Mouse (Mus musculus) cerebellum, postnatal 10 days (tissue): ENCODE measurements around the gene St6galnac5.
"Not testable (repeated sequence)": the region's sequence is repeated elsewhere in the genome, so short reads cannot be mapped to it uniquely, and the experiment has no call there.

Experiments used
- DNase-seq, 2 experiments: peaks; one replicate each; pipeline ENCODE4 v3.0.0; 2021; ENCODE audit warnings: mixed read lengths in 2 of 2

St6galnac5 gene

DNA sequence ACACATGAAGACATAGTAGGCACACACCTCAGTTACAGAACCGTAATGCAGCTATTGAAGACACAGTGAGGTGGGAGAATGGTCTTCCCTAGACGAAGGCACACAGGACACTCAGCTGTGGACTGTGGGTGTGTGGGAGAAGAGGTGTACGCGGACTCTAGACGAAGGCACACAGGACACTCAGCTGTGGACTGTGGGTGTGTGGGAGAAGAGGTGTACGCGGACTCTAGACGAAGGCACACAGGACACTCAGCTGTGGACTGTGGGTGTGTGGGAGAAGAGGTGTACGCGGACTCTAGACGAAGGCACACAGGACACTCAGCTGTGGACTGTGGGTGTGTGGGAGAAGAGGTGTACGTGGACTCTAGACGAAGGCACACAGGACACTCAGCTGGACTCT, 197.7 kb downstream of the St6galnac5 start:
- not testable (repeated sequence) for DNase-seq

DNA sequence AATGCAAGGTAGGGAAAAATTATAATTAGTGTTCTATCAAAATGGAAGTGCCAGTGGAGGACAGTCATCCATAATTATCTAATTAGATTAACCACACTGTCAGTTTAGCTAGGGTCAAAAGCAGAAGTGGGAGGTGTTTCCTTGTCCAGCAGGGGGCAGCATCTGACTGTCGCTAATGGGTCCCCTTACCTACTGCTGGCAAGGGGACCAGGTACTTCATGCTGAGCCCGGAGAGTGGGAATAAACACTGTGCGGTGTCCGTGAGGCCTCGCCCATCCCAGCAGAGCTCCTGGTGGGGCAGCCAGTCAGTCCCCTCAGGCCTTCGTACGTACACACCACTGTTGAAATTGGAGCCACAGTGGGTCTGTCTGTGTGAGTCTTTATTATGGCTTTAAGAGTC, 198.3 kb downstream of the St6galnac5 start:
- DNase-seq: peak; percentile 93 to 95

DNA sequence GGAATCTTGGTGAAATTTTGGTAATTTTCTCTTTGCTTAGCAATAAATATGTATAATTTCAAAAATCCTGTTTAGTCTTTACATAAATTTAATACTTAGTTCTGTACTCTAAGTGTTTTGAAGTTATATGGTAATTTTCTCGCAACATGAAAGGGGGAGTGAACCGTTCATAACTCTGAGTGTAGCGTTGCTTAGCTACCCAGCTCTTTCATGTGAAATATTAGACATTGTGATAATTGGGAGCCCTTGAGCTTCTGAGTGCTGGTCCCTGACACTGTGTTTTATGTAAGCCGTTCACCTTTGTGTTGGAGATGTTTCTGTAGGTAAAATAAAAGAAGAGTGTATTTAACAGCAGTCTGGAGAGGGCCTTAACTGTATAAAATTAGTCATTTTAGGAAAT, 202.2 kb downstream of the St6galnac5 start:
- no peak for DNase-seq

DNA sequence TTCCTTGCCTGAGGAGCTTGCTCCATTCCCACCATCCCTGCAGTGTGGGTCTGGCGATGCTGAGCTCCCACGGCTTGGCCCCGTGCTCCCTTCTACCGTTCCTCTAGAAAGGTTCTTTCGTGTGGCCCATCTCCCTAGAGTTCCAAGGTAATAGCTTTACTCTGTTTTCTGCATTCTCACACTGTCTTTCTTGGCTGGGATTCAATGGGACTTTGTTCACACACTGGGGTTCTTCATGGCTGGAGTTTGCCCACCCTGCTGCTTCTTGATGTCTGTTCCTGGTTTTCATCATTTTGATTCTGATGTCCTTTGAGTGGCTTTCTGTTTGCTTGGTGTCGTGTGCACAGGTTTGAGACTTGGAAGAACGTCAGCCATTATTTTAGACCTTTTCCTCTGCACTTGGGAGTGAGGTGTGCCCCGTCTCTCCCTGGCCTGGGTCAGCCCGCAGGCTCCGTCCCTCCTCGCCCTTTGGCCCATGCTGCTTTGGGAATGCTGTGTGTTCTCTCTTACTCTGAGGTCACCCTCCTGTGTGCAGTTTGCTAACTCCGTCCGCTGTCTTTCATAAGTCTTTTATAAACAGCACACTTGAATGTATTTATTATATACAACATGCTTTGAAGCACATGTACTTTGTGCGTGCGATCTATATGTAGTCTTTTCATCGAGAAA, 205.0 kb downstream of the St6galnac5 start:
- DNase-seq: no peak

DNA sequence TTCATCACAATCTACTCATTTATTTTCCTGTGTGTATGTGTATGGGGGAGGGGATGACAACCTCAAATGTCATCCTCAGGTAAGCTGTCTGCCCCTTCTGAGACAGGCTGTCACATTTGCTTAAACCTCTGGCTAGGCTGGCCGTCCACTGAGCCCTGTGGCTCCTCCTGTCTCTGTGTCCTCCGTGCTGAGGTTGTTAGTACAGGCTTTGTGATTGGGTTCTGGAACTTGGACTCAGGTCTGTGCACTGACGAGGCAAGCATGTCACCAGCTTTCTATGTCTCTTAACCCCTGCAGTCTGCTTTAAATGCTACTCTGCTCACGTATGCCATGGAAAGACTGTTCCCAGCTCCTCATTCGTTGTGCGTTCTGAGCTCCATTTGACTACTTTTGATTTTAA, 205.7 kb downstream of the St6galnac5 start:
- DNase-seq: no peak

DNA sequence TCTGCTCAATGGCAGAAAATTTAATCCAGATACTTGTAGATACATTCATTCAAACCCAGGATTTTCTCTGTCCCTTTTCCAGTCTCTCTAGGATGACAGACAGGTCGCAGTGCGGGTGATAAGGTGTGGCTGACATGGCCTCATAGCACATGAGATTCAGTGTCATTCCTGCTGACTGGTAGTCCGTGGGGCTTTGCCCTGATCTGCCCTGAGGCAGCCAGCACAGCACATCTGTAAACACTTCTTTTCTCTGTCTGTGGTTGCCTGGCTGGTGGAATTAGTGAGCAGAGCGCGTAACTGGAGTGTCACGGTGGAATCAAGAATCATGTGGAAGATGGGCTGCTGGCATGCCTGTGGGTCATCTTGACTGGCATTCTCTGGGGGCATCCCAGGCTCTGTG, 212.0 kb downstream of the St6galnac5 start:
- DNase-seq: no peak

DNA sequence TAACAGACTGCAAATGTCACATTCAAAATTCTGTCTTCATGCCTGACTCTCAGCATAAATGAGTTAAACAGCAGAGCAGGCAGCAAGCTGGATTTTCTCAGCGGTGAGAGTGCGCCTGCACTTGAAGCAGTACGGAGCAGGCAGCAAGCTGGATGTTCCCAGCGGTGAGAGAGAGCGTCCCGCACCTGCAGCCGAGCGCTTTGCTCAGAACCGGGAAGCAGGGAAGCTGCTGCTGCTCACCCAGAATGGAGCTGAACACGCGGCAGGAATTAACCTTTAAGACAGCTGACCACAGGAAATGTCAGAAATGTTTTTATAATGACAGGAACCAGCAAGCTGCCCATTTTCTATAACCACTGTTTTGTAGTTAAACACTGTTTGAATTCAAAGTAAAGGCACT, 214.6 kb downstream of the St6galnac5 start:
- DNase-seq: no peak
